Mouse (Mus musculus) kidney, embryonic 16.5 days (tissue): ENCODE results near the gene 9530077C05Rik. TPM values are rescaled to one million over a fixed set of nuclear protein-coding genes. Genes with fewer than 3 reads are reported as not detected.

Experiments
- ATAC-seq: fragments of 200-750 bp; cut with Nextera tagmentation; 2 replicates; pipeline ENCODE4 v1.8.0; 2017; ENCODE audit warnings: moderate TSS enrichment; ENCODE audit not compliant: low FRiP score, low TSS enrichment
- H3K27ac ChIP-seq: fragments of 300-500 bp; sonication (generic); 2 replicates; pipeline ENCODE4 v1.5.1; 2014; ENCODE audit warnings: low read length
- H3K27me3 ChIP-seq: fragments of 300-500 bp; sonication (generic); 2 replicates; pipeline ENCODE4 v1.6.1; 2014; ENCODE audit warnings: low read length, control low read depth, mixed read lengths; ENCODE audit not compliant: insufficient read depth
- H3K36me3 ChIP-seq: fragments of 300-500 bp; sonication (generic); 2 replicates; pipeline ENCODE4 v1.6.1; 2014; ENCODE audit warnings: low read length, control low read depth, mixed read lengths; ENCODE audit not compliant: insufficient read depth
- H3K4me1 ChIP-seq: fragments of 300-500 bp; sonication (generic); 2 replicates; pipeline ENCODE4 v1.6.1; 2014; ENCODE audit warnings: low read length, control low read depth, mixed read lengths; ENCODE audit not compliant: insufficient read depth
- H3K4me2 ChIP-seq: fragments of 300-500 bp; sonication (generic); replicated peaks from 2 replicates; pipeline ENCODE4 v1.6.1; 2014; ENCODE audit warnings: low read depth, low read length
- H3K4me3 ChIP-seq: fragments of 300-500 bp; sonication (generic); 2 replicates; pipeline ENCODE4 v1.5.1; 2014; ENCODE audit warnings: mild to moderate bottlenecking, low read length
- H3K9ac ChIP-seq: fragments of 300-500 bp; sonication (generic); replicated peaks from 2 replicates; pipeline ENCODE4 v1.6.1; 2014; ENCODE audit warnings: low read length
- H3K9me3 ChIP-seq: fragments of 300-500 bp; sonication (generic); 2 replicates; pipeline ENCODE4 v1.6.1; 2016; ENCODE audit warnings: low read length, control low read depth
- whole genome bisulfite sequencing: fragments of 180-500 bp; shearing (Covaris S2); extraction: QIAGEN DNeasy Blood & Tissue Kit; methylation state at CpG from one replicate; pipeline ENCODE4 v1.1.7; 2014; 5-methylcytosine and 5-hydroxymethylcytosine counted together
- polyA plus RNA-seq: library from polyadenylated mRNA; unstranded; fragments of >200 nt; fragmentation: Nextera tagmentation; extraction: Ambion mirVana; gene quantifications from 2 replicates; pipeline ENCODE4 v1.2.1, GENCODE M21; 2015

9530077C05Rik gene
- polyA plus RNA-seq, 1 experiment from 2014 or later = 4.8 TPM

GRCm38 (mm10) chr9:22468170-22468898, 57.0 kb downstream of the 9530077C05Rik start:
- H3K36me3 ChIP-seq = peaks cover 6% of the 10 kb centered on the region; the same call in 1 of the 2 replicates
- peak overlapping the region; percentile 86 for H3K27ac ChIP-seq
- H3K27me3 ChIP-seq = no peaks in the 10 kb centered on the region
- H3K9me3 ChIP-seq = no peaks in the 10 kb centered on the region
- peak; percentile 91 for ATAC-seq
- peak overlapping the region; percentile 84 for H3K4me3 ChIP-seq
- H3K4me2 ChIP-seq = peak overlapping the region; percentile 71
- H3K4me1 ChIP-seq = 0 out of 2 replicates have a peak, but pooled peaks cover 3% of the 10 kb centered on the region
- peak overlapping the region; percentile 97 for H3K9ac ChIP-seq
- 5% methylated on average over 24 of the region's 43 CpGs for WGBS

GRCm38 (mm10) chr9:22468899-22469259, 57.6 kb downstream of the 9530077C05Rik start:
- peaks cover 6% of the 10 kb centered on the region; the same call in 1 of the 2 replicates for H3K36me3 ChIP-seq
- H3K4me3 ChIP-seq = no peak overlapping the region
- H3K27me3 ChIP-seq = no peaks in the 10 kb centered on the region
- H3K9ac ChIP-seq = no peak overlapping the region
- WGBS = 79% methylated on average over 8 of the region's 8 CpGs
- H3K4me1 ChIP-seq = 0 out of 2 replicates have a peak, but pooled peaks cover 3% of the 10 kb centered on the region
- no peak overlapping the region for H3K27ac ChIP-seq
- H3K4me2 ChIP-seq = peak overlapping the region; percentile 71; the same call in 1 of the 2 replicates
- H3K9me3 ChIP-seq = no peaks in the 10 kb centered on the region
- no peak for ATAC-seq

GRCm38 (mm10) chr9:22469643-22470042, 58.3 kb downstream of the 9530077C05Rik start, which contains the start of gene Rp9:
TSS of gene Rp9 (minus strand) at chr9:22469743.
- H3K9me3 ChIP-seq = no peaks in the 10 kb centered on the region
- no peaks in the 10 kb centered on the region for H3K27me3 ChIP-seq
- WGBS = 84% methylated on average over 3 of the region's 3 CpGs
- 0 out of 2 replicates have a peak, but pooled peaks cover 3% of the 10 kb centered on the region for H3K4me1 ChIP-seq
- H3K4me2 ChIP-seq = peak within 1 kb of the TSS; percentile 71
- H3K4me3 ChIP-seq = peak within 1 kb of the TSS; percentile 84
- peak within 1 kb of the TSS; percentile 97 for H3K9ac ChIP-seq
- peak within 1 kb of the TSS; percentile 86; the same call in 1 of the 2 replicates for H3K27ac ChIP-seq
- no peak for ATAC-seq
- peaks cover 6% of the 10 kb centered on the region; the same call in 1 of the 2 replicates for H3K36me3 ChIP-seq

- peak within 1 kb of the TSS; percentile 74 for H3K9ac ChIP-seq
- WGBS = under 1% methylated on average over 24 of the region's 25 CpGs
- peak within 1 kb of the TSS; percentile 84 for H3K4me3 ChIP-seq
- no peaks in the 10 kb centered on the region for H3K27me3 ChIP-seq
- peak within 1 kb of the TSS; percentile 73 for H3K27ac ChIP-seq
- H3K36me3 ChIP-seq = no peaks in the 10 kb centered on the region
- H3K4me2 ChIP-seq = peak within 1 kb of the TSS; percentile 95
- peak; percentile 100 for ATAC-seq
- H3K4me1 ChIP-seq = no peaks in the 10 kb centered on the region
- H3K9me3 ChIP-seq = no peaks in the 10 kb centered on the region
Observed at GRCm38 (mm10) chr9:22475424-22475868, 64.1 kb downstream of the 9530077C05Rik start, which contains the start of gene Bbs9. TSS of gene Bbs9 (plus strand) at chr9:22475715.

GRCm38 (mm10) chr9:22476265-22476664, 65.0 kb downstream of the 9530077C05Rik start:
- 4% methylated on average over 10 of the region's 10 CpGs for WGBS
- no peaks in the 10 kb centered on the region for H3K4me1 ChIP-seq
- ATAC-seq = peak; percentile 3; the same call in 1 of the 2 replicates
- H3K4me2 ChIP-seq = peak overlapping the region; percentile 95
- H3K9ac ChIP-seq = peak overlapping the region; percentile 74
- H3K27me3 ChIP-seq = no peaks in the 10 kb centered on the region
- no peaks in the 10 kb centered on the region for H3K36me3 ChIP-seq
- H3K27ac ChIP-seq = peak overlapping the region; percentile 73; the same call in 1 of the 2 replicates
- no peaks in the 10 kb centered on the region for H3K9me3 ChIP-seq
- peak overlapping the region; percentile 84 for H3K4me3 ChIP-seq

- no peaks in the 10 kb centered on the region for H3K9me3 ChIP-seq
- no peaks in the 10 kb centered on the region for H3K4me1 ChIP-seq
- 94% methylated on average over 8 of the region's 8 CpGs for WGBS
- no peak overlapping the region for H3K4me2 ChIP-seq
- no peaks in the 10 kb centered on the region for H3K36me3 ChIP-seq
- no peak for ATAC-seq
- H3K4me3 ChIP-seq = no peak overlapping the region
- no peaks in the 10 kb centered on the region for H3K27me3 ChIP-seq
- no peak overlapping the region for H3K9ac ChIP-seq
- no peak overlapping the region for H3K27ac ChIP-seq
Observed at GRCm38 (mm10) chr9:22478946-22479345, 67.6 kb downstream of the 9530077C05Rik start.

- Histone ChIP-seq H3K9ac (no peak overlapping the region), H3K4me1 (no peaks in the 10 kb centered on the region), H3K27ac (no peak overlapping the region), H3K4me3 (no peak overlapping the region), H3K4me2 (no peak overlapping the region), H3K9me3 (no peaks in the 10 kb centered on the region), H3K27me3 (no peaks in the 10 kb centered on the region), H3K36me3 (no peaks in the 10 kb centered on the region)
- WGBS = 92% methylated on average over 8 of the region's 8 CpGs
- no peak for ATAC-seq
Observed at GRCm38 (mm10) chr9:22483866-22484561, 72.7 kb downstream of the 9530077C05Rik start.

GRCm38 (mm10) chr9:22484562-22485308, 73.4 kb downstream of the 9530077C05Rik start:
- no peak overlapping the region for H3K4me2 ChIP-seq
- no peaks in the 10 kb centered on the region for H3K36me3 ChIP-seq
- 89% methylated on average over 12 of the region's 12 CpGs for WGBS
- H3K27ac ChIP-seq = no peak overlapping the region
- no peaks in the 10 kb centered on the region for H3K27me3 ChIP-seq
- no peaks in the 10 kb centered on the region for H3K4me1 ChIP-seq
- H3K9ac ChIP-seq = no peak overlapping the region
- no peaks in the 10 kb centered on the region for H3K9me3 ChIP-seq
- H3K4me3 ChIP-seq = no peak overlapping the region
- ATAC-seq = no peak

GRCm38 (mm10) chr9:22486211-22486610, 74.9 kb downstream of the 9530077C05Rik start:
- H3K27ac ChIP-seq = no peak overlapping the region
- H3K9me3 ChIP-seq = no peaks in the 10 kb centered on the region
- H3K36me3 ChIP-seq = no peaks in the 10 kb centered on the region
- H3K4me2 ChIP-seq = no peak overlapping the region
- no peak overlapping the region for H3K4me3 ChIP-seq
- no peaks in the 10 kb centered on the region for H3K27me3 ChIP-seq
- H3K9ac ChIP-seq = no peak overlapping the region
- WGBS = 91% methylated on average over 7 of the region's 7 CpGs
- ATAC-seq = no peak
- no peaks in the 10 kb centered on the region for H3K4me1 ChIP-seq
